Mouse (Mus musculus): ENCODE results near the gene Xpnpep1.
A peak's percentile ranks its signal among the peaks of the same experiment; 100 is the strongest.

Xpnpep1 gene

DNA sequence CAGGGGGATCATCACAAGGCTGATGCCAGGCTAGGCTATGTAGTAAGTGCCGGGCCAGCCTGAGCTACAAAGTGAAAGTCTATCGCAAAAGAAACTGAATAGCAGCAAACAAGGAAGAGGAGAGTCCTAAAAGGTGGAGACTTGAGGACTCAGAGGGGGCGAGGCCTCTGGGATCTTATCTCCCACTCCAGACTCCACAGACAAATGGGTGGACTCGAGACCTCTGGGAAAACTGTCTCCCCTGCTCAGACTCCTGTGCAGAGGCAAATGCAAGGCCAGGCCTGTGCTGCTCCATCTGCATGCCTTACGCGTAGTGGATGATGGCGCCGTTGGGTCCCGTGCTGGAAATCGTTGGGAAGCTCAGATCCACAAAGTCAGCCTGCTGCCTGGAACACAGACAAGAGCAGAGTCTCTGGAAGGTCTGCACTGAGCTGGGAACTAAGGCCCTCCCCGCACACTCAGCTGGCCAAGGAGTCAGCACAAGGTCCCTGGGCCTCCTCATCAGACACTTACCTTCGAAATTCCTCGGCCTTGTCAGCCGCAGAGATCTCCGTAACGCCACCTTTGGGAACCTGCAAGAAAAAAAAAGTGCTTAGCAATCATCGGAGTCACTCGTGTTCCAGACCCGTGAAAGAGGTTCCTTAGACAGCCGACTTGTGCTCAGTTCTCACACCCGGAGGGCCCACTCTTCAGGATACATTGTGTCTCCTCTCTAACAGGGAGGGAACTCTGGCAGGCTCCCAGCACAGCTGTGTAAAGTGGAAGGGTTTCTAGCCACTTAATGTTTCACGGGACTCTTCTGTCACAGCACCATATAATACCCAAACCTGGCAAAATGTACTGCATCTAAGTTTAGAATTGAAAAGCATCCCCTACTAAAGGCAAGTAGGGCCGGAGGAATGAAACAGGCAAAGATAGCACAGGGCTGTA, 37.6 kb downstream of the Xpnpep1 start:
- DNase-seq (ENCODE audit: low read depth, low spot score): no peak

DNA sequence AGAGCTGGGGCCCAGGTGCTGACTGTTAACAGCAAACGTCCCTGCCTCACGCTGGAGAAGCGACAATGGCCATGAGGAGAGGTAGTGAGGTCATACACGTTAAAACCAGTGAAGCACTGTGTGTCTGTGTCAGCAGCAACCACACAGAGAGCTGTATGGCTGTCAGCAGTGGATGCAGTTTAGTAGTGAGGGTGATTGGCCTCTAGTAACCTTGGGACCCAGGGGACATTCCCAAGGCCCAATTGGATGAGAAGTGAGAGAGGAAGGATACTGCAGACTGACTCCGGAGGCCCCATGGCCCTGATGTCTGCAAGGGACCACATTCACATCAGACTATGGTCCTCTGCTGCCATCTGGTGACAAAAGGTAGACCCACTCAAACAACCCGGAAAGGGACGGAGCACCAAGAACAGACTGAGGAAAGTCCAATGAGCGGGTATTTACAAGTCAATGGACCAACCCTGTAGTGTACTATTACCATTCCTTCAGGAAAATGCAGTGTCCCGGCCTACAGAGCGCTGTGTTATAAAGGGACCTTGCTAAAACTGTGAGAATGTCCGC, 47.1 kb downstream of the Xpnpep1 start:
- DNase-seq (ENCODE audit: low read depth, low spot score): peak; percentile 32

DNA sequence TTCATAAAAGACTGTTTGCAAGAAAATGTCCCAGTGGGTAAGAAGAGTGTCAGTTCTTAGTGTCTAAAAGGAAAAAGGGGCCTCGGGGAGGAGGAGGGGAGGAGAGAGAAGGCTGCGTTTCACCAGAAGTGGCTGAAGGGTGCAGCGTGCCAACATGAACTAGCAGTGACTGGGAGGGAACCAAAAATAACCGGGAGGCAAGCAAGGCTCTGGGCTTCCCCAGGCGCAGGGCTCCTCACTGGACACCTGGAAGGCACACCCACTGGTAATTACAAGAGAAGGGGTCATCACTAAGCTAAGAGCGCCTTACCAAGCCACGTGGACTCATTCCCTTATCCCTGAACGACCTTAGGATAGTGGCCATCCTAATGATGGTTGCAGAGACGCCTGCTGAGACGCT, 48.1 kb downstream of the Xpnpep1 start:
- DNase-seq (ENCODE audit: low read depth, low spot score): no peak

DNA sequence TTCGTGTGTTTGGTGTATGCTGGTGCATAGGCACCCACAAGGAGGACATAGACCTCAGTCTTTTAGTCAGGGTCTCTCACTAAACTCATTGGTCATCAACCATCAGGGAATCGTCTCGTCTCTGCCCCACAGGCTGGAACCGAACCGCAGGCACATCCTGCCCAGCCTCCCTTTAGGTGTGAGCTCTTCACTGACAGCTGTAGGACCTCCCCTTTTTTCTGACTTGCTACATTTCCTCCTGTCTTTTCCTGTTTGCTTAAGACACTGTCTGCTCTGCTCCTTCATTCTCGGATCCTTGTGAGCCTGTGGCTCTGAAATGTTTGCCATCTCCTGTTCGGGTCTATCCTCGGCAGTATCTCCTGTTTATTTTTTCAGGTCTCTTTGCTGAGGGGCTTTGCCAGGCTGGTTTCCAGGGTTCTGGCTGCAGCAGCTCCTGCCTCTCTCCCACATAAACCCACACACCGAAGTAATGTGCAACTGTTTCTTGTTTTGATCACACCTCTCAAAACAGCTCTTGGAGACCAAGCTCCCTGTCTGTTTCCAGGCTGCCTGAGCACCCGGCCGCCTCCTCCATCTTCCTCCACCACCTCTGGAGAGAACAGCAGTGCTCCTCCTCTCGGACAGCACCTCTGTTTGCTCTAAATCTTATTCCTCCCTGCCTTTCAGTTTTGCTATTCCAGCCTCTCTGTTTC, 60.8 kb downstream of the Xpnpep1 start:
- peak; percentile 29 for DNase-seq (ENCODE audit: low read depth, low spot score)

DNA sequence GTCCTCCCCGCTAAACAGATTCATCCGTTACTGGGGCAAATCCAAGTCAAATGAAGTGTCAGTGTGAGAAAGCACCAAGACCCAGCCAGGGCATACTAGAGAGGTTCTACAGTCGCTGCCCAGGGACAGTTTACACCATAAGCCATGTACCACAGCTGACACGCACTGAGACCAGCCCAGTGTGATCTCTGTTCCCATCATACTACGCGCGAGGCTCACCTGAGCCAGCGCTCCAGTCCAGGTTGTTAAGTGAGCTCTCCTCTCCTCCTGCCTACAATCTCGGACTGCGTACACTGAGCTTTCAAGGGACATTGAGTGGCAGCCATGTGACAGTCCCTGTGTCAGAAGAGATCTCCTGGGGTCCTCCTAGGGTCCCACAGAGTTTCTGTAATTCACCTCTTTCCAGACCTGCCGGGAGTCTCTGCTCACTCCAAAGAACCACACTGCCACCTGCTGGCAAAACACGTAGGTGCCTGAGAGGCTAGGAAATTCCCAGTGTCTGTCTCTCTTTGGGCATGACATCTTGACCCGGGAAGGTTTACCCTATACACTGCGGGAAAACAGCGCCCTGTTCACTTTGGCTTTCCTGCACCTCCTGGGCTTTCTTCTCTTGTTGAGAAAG, 64.3 kb downstream of the Xpnpep1 start:
- DNase-seq (ENCODE audit: low read depth, low spot score): peak; percentile 65

DNA sequence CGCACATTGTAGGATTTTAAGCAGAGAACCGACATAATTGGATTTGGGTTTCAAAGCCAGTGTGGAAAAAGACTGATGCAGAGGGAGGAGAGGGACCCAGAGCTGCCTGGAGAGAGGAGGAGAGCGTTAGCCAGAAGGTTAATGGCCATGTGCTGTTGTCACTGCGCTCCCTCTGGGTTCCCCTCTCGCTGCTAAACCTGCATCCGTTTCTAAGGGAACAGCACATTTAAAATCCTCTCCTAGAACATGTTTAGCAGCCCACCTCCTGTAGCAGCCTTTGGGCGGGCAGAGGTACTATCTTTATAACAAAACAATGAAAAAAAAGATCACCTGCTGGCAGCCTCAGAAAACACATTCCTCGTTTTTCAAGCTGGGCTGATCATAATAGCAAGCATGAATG, 73.7 kb downstream of the Xpnpep1 start:
- no peak for DNase-seq (ENCODE audit: low read depth, low spot score)

DNA sequence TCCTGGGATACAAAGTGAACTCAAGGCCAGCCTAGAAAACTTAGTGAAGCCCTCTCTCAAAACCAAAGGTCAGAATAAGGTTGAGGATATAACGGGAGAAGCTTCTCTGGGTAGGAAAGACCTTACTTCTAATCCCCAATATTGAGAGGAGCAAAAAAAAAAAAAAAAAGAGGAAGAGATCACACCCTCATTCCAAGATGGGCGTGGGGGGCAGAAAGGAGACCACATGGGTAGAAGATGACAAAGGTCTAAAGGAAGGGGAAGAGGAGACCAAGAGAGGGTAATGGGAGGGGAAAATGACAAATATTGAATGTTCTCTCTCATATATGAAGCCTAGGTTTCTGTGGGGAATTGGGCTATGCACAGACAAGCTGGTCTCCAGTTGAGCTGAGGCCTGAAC, 77.3 kb downstream of the Xpnpep1 start:
- DNase-seq (ENCODE audit: low read depth, low spot score): no peak

DNA sequence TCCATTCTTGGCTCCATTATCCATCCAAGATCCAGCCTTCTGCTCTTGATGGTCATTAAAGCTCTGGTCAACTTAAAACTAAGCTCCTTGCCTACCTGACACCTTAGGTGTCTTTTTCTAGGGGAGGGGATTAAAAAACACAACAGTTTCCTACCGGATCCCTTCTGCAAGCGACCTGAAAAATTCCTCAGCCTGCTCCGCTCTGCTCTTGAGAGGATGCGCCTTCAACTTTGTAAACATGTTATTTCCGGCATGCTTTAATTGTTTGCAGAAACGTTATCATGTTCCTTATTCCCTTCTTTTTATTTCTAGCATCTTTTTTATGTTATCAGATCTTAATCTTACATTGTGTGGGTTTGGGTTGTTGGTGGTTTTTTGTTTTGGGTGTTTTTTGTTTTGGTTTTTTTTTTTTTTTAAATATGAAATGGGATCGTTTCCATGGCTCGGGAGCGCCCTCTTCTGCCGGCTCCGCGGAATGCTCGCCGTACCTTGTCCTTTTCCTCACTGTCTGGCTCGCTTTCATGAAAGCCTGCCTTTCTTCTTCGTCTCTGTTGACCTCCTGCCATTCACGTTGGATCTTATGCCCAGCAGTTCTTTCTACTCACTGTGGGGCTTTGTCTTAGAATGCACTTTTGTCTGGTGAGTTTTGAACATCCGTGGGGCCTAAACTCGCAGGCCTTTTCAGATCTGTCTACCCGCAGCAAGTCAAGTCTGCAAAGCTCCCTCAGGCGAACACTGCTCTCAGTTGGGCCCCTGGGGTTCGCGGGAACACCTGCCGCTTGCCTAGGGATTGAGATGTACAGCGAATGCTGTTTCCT, 117.1 kb downstream of the Xpnpep1 start:
- DNase-seq (ENCODE audit: low read depth, low spot score): peak; percentile 17

DNA sequence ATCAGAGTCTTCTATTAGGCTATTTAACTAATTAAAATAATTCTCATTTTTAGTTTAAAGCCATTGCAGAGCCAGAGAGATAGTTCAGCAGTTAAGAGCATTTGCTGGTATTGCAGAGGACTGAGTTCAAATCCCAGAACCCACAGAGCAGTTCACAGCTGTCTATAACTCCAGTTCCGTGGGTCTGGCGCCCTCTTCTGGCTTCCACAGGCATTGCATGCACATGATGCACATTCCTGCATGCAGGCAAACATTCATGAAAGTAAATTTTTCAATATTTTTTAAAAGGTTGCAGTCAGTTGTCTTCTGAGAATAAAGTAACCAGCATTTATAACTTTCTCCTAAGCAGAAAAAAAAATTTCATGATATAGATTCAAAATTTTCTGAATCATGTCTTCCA, 135.8 kb downstream of the Xpnpep1 start:
- DNase-seq (ENCODE audit: low read depth, low spot score): no peak

DNA sequence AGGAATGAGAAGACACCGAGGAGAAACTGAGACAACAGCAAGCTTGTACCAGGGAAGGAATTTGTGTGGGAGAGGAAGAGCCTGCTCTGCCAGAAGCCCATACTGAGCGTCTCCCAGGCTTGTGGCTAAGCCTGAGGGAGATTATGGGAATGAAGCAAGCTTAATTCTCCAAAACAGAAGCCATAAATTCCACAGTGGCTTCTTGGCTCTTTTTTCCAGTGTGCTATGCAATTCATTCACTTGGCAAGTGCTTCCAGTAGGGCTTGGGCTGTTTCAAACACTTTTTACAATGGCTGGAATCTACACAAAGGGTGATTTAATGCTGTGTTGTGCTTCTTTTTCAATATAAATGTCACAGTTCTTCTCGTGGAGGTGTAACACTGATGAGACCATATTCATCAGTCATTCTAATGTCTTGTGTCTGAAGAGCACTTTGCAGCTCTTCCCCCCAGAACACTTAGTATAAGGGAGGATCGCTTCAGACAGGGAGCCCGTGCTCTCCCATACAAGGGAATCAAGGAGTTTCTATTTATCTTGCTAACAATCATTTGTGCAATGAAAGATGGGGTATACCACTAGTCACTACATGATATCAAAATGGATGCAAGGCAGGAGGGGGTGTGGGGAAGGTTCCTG, 148.1 kb downstream of the Xpnpep1 start:
- no peak for DNase-seq (ENCODE audit: low read depth, low spot score)
